Mouse (Mus musculus): ENCODE measurements around the gene Cfap299. TPM values are rescaled to one million over a fixed set of nuclear protein-coding genes. Genes with fewer than 3 reads are reported as not detected.

Cfap299 gene
- polyA plus RNA-seq (2014; fragmentation: Nextera tagmentation; extraction: Ambion mirVana): 0.59 and 1.3 TPM in 2 replicates

DNA sequence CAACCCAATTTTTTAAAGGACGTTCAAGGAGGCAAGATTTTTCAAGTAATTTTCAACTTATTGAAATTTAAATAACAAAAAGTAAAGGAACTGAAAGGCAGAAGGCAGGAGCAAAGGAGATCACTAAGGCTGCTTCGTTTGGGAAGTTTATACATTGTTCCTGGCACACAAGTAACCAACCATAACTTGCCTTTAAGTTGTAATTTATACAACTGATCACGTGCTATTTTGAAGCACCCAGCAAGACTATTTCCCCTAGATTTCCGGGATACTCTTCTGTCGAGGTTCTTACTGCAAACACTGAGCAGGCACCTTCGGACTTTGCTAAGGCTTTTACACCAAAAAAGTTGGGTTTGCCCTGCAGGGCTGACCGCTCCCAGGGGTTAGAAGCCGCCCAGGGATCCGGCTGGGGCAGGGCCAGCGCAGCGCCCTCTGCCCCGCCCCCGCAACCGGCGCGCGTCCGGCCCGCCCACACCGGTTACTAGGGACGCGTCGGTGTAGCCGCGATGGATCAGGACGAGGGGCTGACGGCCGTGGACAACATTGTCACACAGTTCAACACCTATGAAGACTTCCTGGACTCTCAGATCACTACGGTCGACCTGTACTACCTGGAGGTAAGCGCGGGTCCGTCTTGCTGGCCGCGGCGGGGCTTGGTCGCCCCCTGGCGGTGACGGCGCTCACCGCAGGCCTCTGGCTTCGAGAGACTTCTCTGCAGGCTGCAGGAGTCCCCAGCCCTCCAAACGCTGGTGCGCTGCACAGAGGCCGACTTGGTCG, at the start of gene Cfap299:
Gene Cfap299 (plus strand): TSS at position 457 of the 777 bp plus-strand sequence.
- DNase-seq: peak; percentile 92
- Histone ChIP-seq H3K4me2 (ENCODE audit: low read length) (peak within 1 kb of the TSS; percentile 93), H3K9me3 (ENCODE audit: control insufficient read depth, low read length) (no peaks in the 10 kb centered on the region), H3K36me3 (ENCODE audit: control insufficient read depth, insufficient read depth, low read length) (no peaks in the 10 kb centered on the region), H3K27me3 (ENCODE audit: control insufficient read depth, insufficient read depth, low read length) (peaks cover 3% of the 10 kb centered on the region; the same call in 1 of the 2 replicates), H3K27ac (replicated peaks; ENCODE audit: low read depth, low read length) (no peak within 1 kb of the TSS), H3K4me1 (ENCODE audit: control insufficient read depth, insufficient read depth, low read length) (peaks cover 3% of the 10 kb centered on the region; the same call in 1 of the 2 replicates), H3K9ac (replicated peaks; ENCODE audit: low read length) (peak within 1 kb of the TSS; percentile 34; the same call in 1 of the 2 replicates), H3K4me3 (replicated peaks; ENCODE audit: low read depth, low read length) (peak within 1 kb of the TSS; percentile 50)
- ATAC-seq (ENCODE audit: low FRiP score, low TSS enrichment): peak; percentile 93
- 1% methylated on average over 46 of the region's 46 CpGs for WGBS

DNA sequence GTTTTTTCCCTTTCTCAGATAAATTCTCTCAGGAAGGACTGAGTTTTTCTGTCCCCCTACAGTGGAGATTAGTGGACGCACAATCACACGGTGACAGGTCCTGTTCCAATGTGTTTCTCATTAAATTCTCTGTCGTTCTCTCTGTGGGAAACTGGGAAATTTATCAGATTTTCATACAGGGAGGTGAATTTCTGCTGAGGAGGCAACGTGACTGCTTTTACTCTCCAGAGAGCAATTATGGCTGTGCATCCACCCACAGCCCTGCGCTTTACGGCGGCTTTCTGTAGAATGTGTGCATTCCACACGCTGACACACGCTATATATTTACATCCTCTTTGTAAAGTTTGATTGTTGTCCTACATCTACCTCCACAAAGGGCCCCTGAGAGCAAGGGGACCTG, 47.1 kb upstream of the Cfap299 start:
- DNase-seq (peak; percentile 51), ATAC-seq (ENCODE audit: low FRiP score, low TSS enrichment) (no peak)
- Histone ChIP-seq H3K36me3 (ENCODE audit: control insufficient read depth, insufficient read depth, low read length) (no peaks in the 10 kb centered on the region), H3K27me3 (ENCODE audit: control insufficient read depth, insufficient read depth, low read length) (no peaks in the 10 kb centered on the region), H3K27ac (replicated peaks; ENCODE audit: low read depth, low read length) (no peak overlapping the region), H3K4me3 (replicated peaks; ENCODE audit: low read depth, low read length) (no peak overlapping the region), H3K4me1 (ENCODE audit: control insufficient read depth, insufficient read depth, low read length) (peaks cover 17% of the 10 kb centered on the region; the same call in 1 of the 2 replicates), H3K9me3 (ENCODE audit: control insufficient read depth, low read length) (no peaks in the 10 kb centered on the region), H3K9ac (replicated peaks; ENCODE audit: low read length) (no peak overlapping the region), H3K4me2 (ENCODE audit: low read length) (no peak overlapping the region)
- WGBS: 30% methylated on average over 9 of the region's 9 CpGs

DNA sequence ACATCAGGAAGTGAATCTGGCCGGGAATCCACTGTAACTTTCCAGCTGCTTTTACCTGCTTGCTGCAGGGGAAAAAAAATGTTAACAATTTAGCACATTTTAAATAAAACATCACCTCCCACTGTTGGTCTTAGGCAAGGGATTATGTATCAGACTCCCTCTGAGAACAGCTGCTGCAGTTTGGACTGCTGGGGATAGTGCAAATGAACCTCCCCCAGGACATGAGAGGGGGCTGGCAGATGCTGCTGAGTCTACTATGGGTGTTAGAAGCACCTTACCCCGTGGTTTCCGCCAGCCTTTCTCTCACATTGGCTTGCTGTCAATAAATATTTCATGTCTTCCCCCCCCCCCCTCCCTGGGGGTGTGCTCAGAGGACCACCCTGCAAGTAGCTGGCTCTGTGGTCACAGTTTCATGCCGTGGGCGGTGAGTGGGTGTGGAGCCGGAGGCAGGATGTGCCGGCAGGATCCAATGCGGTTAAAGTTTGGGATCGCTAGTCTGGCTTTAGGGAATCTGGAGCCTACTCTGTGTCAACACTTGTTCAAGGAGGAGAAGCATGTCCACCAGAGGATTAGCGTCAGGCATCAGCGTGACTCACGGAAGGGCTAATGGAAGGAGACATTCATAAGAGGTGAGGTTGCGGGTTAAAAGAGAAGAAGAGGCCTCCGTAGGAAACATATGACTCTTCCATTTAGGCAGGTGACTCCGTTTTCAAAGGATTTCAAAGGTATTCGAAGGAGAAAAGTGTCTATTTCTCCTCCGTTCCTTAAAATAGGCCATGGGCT, 45.2 kb upstream of the Cfap299 start:
- Histone ChIP-seq H3K36me3 (ENCODE audit: control insufficient read depth, insufficient read depth, low read length) (no peaks in the 10 kb centered on the region), H3K4me1 (ENCODE audit: control insufficient read depth, insufficient read depth, low read length) (peaks cover 17% of the 10 kb centered on the region; the same call in 1 of the 2 replicates), H3K9me3 (ENCODE audit: control insufficient read depth, low read length) (no peaks in the 10 kb centered on the region), H3K27me3 (ENCODE audit: control insufficient read depth, insufficient read depth, low read length) (no peaks in the 10 kb centered on the region), H3K9ac (replicated peaks; ENCODE audit: low read length) (no peak overlapping the region), H3K4me2 (ENCODE audit: low read length) (peak overlapping the region; percentile 11; the same call in 1 of the 2 replicates), H3K4me3 (replicated peaks; ENCODE audit: low read depth, low read length) (no peak overlapping the region), H3K27ac (replicated peaks; ENCODE audit: low read depth, low read length) (no peak overlapping the region)
- 26% methylated on average over 17 of the region's 17 CpGs for WGBS
- peak; percentile 46; the same call in 1 of the 2 replicates for ATAC-seq (ENCODE audit: low FRiP score, low TSS enrichment)
- DNase-seq: peak; percentile 34

DNA sequence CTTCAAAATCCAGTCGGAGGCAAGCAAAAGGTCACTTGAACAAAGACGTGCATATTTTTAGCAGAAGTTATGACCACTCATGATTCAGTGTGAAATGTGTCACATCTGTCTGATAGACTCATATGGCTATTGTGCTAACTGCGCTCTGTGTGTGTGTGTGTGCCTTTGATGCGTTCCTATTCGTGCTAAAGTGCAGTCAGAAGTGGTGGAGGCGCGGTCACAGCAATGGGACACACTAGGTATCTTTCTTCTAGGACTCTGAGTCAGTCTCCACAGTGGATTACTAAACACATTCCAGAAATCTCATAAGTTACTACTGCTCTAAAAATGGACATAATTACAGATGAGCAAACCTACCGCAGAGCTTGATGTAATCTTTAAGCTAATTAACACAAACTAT, 38.5 kb upstream of the Cfap299 start:
- no peak overlapping the region for H3K4me3 ChIP-seq (replicated peaks; ENCODE audit: low read depth, low read length)
- no peak overlapping the region for H3K9ac ChIP-seq (replicated peaks; ENCODE audit: low read length)
- H3K4me2 ChIP-seq (ENCODE audit: low read length): no peak overlapping the region
- H3K4me1 ChIP-seq (ENCODE audit: control insufficient read depth, insufficient read depth, low read length): 0 out of 2 replicates have a peak, but pooled peaks cover 10% of the 10 kb centered on the region
- ATAC-seq (ENCODE audit: low FRiP score, low TSS enrichment): no peak
- DNase-seq: no peak
- no peaks in the 10 kb centered on the region for H3K36me3 ChIP-seq (ENCODE audit: control insufficient read depth, insufficient read depth, low read length)
- no peaks in the 10 kb centered on the region for H3K9me3 ChIP-seq (ENCODE audit: control insufficient read depth, low read length)
- H3K27me3 ChIP-seq (ENCODE audit: control insufficient read depth, insufficient read depth, low read length): no peaks in the 10 kb centered on the region
- H3K27ac ChIP-seq (replicated peaks; ENCODE audit: low read depth, low read length): no peak overlapping the region
- WGBS: 82% methylated on average over 8 of the region's 8 CpGs

DNA sequence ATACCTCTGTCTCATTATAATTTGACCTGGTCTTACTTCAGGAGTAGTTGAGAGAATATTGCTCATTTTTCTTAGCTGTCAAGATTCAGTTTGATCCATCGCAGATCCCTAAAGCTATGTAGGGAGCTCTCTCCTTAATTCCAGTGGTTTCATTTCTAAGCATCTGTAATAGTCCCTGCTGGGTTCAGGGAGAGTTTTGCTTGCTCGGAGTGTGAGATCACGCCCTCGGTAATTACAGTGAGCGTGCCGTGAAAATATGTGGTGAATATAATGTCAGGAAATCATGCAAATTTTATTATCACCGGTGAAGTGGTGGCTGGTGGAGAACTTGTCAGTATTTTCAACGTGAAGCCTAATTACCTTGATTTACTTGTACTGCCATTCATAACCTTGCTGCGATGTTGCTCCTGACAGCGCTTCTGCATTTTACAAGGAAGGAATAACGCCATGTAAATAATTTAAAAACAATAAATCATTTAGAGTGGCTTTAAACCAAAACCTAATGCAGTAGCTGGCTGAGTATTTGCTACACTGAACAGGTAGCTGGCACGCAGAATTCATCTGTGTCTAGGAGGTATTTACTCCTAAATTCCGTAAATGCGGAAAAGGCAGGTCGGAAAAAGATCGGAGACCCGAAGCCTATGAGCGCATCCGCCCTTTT, 36.6 kb upstream of the Cfap299 start:
- Histone ChIP-seq H3K4me1 (ENCODE audit: control insufficient read depth, insufficient read depth, low read length) (0 out of 2 replicates have a peak, but pooled peaks cover 10% of the 10 kb centered on the region), H3K9ac (replicated peaks; ENCODE audit: low read length) (peak overlapping the region; percentile 27; the same call in 1 of the 2 replicates), H3K4me3 (replicated peaks; ENCODE audit: low read depth, low read length) (peak overlapping the region; percentile 26), H3K4me2 (ENCODE audit: low read length) (peak overlapping the region; percentile 56), H3K9me3 (ENCODE audit: control insufficient read depth, low read length) (no peaks in the 10 kb centered on the region), H3K36me3 (ENCODE audit: control insufficient read depth, insufficient read depth, low read length) (no peaks in the 10 kb centered on the region), H3K27me3 (ENCODE audit: control insufficient read depth, insufficient read depth, low read length) (no peaks in the 10 kb centered on the region), H3K27ac (replicated peaks; ENCODE audit: low read depth, low read length) (no peak overlapping the region)
- peak; percentile 50 for DNase-seq
- 3% methylated on average over 19 of the region's 19 CpGs for WGBS
- no peak for ATAC-seq (ENCODE audit: low FRiP score, low TSS enrichment)

DNA sequence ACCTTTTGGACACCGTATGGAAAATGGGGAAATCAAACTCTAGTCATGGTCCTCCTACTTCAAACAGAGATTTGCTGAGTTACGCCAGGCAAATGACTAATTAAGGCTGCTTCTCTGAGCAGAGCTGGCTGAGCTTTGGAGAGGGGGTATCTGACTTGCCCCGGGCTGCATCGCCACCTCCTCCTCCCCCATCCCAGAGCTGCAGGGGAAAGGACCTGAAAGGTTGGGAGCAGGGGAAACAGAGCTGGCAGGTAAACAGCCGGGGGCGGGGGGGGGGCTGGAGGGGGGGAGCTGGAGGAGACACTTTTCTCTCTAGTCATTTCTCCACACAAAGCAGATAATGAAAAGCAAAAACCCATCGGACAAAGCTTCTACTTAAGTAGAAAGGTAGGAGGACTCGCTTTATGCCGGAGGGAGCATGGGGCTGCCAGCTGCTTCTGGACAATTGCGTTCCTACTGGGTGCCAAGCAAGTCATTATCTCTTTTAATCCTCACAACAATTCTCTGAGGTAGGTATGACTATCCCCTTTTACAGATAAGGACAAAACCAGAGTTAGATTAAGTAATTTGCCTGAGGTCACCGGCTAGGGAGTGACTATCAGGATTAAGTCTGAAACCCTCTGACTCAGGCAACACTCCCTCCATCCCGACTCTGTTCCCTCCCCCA, 35.9 kb upstream of the Cfap299 start:
- DNase-seq: peak; percentile 48
- Histone ChIP-seq H3K27me3 (ENCODE audit: control insufficient read depth, insufficient read depth, low read length) (no peaks in the 10 kb centered on the region), H3K36me3 (ENCODE audit: control insufficient read depth, insufficient read depth, low read length) (no peaks in the 10 kb centered on the region), H3K4me2 (ENCODE audit: low read length) (peak overlapping the region; percentile 56), H3K4me3 (replicated peaks; ENCODE audit: low read depth, low read length) (peak overlapping the region; percentile 26), H3K4me1 (ENCODE audit: control insufficient read depth, insufficient read depth, low read length) (0 out of 2 replicates have a peak, but pooled peaks cover 10% of the 10 kb centered on the region), H3K9ac (replicated peaks; ENCODE audit: low read length) (peak overlapping the region; percentile 27; the same call in 1 of the 2 replicates), H3K27ac (replicated peaks; ENCODE audit: low read depth, low read length) (no peak overlapping the region), H3K9me3 (ENCODE audit: control insufficient read depth, low read length) (no peaks in the 10 kb centered on the region)
- no peak; the same call in 1 of the 2 replicates for ATAC-seq (ENCODE audit: low FRiP score, low TSS enrichment)
- 0% methylated on average over 12 of the region's 12 CpGs for WGBS

DNA sequence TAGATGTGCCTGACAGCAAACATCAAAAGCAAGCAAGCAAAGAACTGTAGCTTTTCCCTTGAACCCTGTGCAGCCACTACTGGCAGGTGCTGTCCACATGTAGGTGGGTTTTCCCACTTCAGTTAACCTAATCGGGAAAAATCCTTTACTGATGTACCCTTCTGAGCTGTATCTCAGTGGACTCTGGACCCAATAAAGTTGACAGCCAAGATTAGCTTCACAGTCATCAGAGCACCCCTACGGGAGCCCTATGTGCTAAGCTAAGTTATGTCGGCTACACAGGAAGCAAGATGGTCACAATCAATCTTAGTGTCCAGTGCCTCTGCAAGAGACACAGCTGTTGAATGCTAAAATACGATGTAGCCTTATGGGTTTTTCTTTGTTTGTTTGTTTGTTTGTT, 29.0 kb upstream of the Cfap299 start:
- ATAC-seq (ENCODE audit: low FRiP score, low TSS enrichment) (no peak), DNase-seq (no peak)
- H3K27ac ChIP-seq (replicated peaks; ENCODE audit: low read depth, low read length): no peak overlapping the region
- H3K4me2 ChIP-seq (ENCODE audit: low read length): no peak overlapping the region
- no peaks in the 10 kb centered on the region for H3K9me3 ChIP-seq (ENCODE audit: control insufficient read depth, low read length)
- WGBS: 91% methylated on average over 4 of the region's 4 CpGs
- no peaks in the 10 kb centered on the region for H3K27me3 ChIP-seq (ENCODE audit: control insufficient read depth, insufficient read depth, low read length)
- H3K4me1 ChIP-seq (ENCODE audit: control insufficient read depth, insufficient read depth, low read length): no peaks in the 10 kb centered on the region
- H3K9ac ChIP-seq (replicated peaks; ENCODE audit: low read length): no peak overlapping the region
- no peak overlapping the region for H3K4me3 ChIP-seq (replicated peaks; ENCODE audit: low read depth, low read length)
- H3K36me3 ChIP-seq (ENCODE audit: control insufficient read depth, insufficient read depth, low read length): no peaks in the 10 kb centered on the region

DNA sequence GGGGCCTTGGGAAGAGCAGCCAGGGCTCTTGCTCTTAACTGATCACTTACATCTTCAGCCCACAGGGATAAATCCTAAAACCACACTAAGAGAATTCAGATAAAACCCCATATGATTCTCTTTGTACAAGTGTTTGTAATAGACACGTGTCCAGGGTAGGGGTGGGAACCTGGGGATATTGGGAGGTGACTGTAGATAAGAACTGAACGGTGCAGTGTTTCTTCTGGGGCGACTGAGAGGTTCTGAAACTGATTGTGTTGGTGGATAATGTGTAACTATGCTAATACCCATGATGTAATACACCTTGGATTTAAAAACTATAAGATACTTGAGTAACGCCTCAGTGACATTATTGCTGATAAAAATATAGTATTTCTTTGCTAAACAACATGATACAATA, 23.4 kb upstream of the Cfap299 start:
- 84% methylated on average over 4 of the region's 4 CpGs for WGBS
- ATAC-seq (ENCODE audit: low FRiP score, low TSS enrichment): no peak

More for the DNA sequence above, 23.4 kb upstream of the Cfap299 start:
- Histone ChIP-seq H3K4me3 (replicated peaks; ENCODE audit: low read depth, low read length) (no peak overlapping the region), H3K27me3 (ENCODE audit: control insufficient read depth, insufficient read depth, low read length) (no peaks in the 10 kb centered on the region), H3K4me2 (ENCODE audit: low read length) (no peak overlapping the region), H3K9ac (replicated peaks; ENCODE audit: low read length) (no peak overlapping the region), H3K9me3 (ENCODE audit: control insufficient read depth, low read length) (no peaks in the 10 kb centered on the region), H3K36me3 (ENCODE audit: control insufficient read depth, insufficient read depth, low read length) (no peaks in the 10 kb centered on the region), H3K27ac (replicated peaks; ENCODE audit: low read depth, low read length) (no peak overlapping the region), H3K4me1 (ENCODE audit: control insufficient read depth, insufficient read depth, low read length) (peaks cover 4% of the 10 kb centered on the region; the same call in 1 of the 2 replicates)
- no peak for DNase-seq
